Mouse (Mus musculus) stomach, embryonic 14.5 days (tissue): ENCODE results near the gene Numbl. TPM values are rescaled to one million over a fixed set of nuclear protein-coding genes. Genes with fewer than 3 reads are reported as not detected.

Experiments used
- ATAC-seq: fragments of 200-750 bp; cut with Nextera tagmentation; 2 replicates; pipeline ENCODE4 v1.8.0; 2017; ENCODE audit warnings: low read depth, moderate TSS enrichment; ENCODE audit not compliant: insufficient number of reproducible peaks, insufficient read depth, low FRiP score
- H3K27ac ChIP-seq: fragments of 300-500 bp; sonication (generic); 2 replicates; pipeline ENCODE4 v1.5.1; 2014; ENCODE audit warnings: mild to moderate bottlenecking, low read length, moderate library complexity, mixed read lengths
- H3K27me3 ChIP-seq: fragments of 300-500 bp; sonication (generic); 2 replicates; pipeline ENCODE4 v1.6.1; 2014; ENCODE audit warnings: low read length, control low read depth, mixed read lengths; ENCODE audit not compliant: control insufficient read depth, insufficient read depth
- H3K36me3 ChIP-seq: fragments of 300-500 bp; sonication (generic); 2 replicates; pipeline ENCODE4 v1.6.1; 2014; ENCODE audit warnings: mild to moderate bottlenecking, control low read depth, low read length, moderate library complexity, mixed read lengths; ENCODE audit not compliant: control insufficient read depth, insufficient read depth
- H3K4me1 ChIP-seq: fragments of 300-500 bp; sonication (generic); 2 replicates; pipeline ENCODE4 v1.6.1; 2014; ENCODE audit warnings: low read length, control low read depth, mixed read lengths; ENCODE audit not compliant: control insufficient read depth, insufficient read depth
- H3K4me2 ChIP-seq: fragments of 300-500 bp; sonication (generic); replicated peaks from 2 replicates; pipeline ENCODE4 v1.6.1; 2014; ENCODE audit warnings: low read depth, low read length, control low read depth
- H3K4me3 ChIP-seq: fragments of 300-500 bp; sonication (generic); 2 replicates; pipeline ENCODE4 v1.5.1; 2014; ENCODE audit warnings: low read depth, low read length, control low read depth
- H3K9ac ChIP-seq: fragments of 300-500 bp; sonication (generic); replicated peaks from 2 replicates; pipeline ENCODE4 v1.6.1; 2014; ENCODE audit warnings: low read depth, mild to moderate bottlenecking, control low read depth, low read length, moderate library complexity, mixed read lengths
- H3K9me3 ChIP-seq: fragments of 300-500 bp; sonication (generic); 2 replicates; pipeline ENCODE4 v1.6.1; 2016; ENCODE audit warnings: low read depth, low read length, control low read depth; ENCODE audit not compliant: control insufficient read depth
- WGBS: fragments of 180-500 bp; shearing (Covaris S2); extraction: QIAGEN DNeasy Blood & Tissue Kit; methylation state at CpG from one replicate; pipeline ENCODE4 v1.1.7; 2014; 5-methylcytosine and 5-hydroxymethylcytosine counted together
- polyA plus RNA-seq: library from polyadenylated mRNA; unstranded; fragments of >200 nt; fragmentation: Nextera tagmentation; extraction: Ambion mirVana; gene quantifications from 2 replicates; pipeline ENCODE4 v1.2.1, GENCODE M21; 2014

Gene Numbl
- polyA plus RNA-seq, 1 experiment from 2014 or later, result 15.0 TPM

DNA sequence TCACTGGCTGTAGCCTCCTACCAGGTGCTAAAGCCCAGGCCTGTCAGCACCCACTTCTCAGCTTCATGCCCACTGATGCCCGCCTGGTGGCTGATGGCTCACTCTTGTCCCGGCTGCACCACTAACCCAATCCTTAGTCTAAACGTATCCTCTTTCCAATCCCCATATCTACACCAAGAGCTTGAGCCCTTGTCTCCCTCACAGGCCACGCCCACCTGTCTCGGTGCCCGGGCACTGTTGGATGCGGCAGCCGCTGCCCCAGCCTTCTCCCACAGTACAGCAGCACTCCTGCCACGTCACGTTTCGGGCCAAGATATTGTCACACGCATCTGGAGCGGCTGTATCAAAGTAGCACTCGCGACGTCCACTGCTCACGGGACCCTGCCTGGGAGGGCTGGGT is 52.1 kb downstream of the Numbl start:
- Histone ChIP-seq H3K9ac (no peak overlapping the region), H3K4me3 (0 out of 2 replicates have a peak overlapping the region, but pooled peaks have one; percentile 5), H3K9me3 (peaks cover 8% of the 10 kb centered on the region; the same call in 1 of the 2 replicates), H3K4me1 (0 out of 2 replicates have a peak, but pooled peaks cover 13% of the 10 kb centered on the region), H3K27ac (peak overlapping the region; percentile 21; the same call in 1 of the 2 replicates), H3K4me2 (peak overlapping the region; percentile 26), H3K27me3 (no peaks in the 10 kb centered on the region), H3K36me3 (peaks cover 36% of the 10 kb centered on the region)
- WGBS, result 21% methylated on average over 17 of the region's 17 CpGs
- ATAC-seq, result peak; percentile 2; the same call in 1 of the 2 replicates

DNA sequence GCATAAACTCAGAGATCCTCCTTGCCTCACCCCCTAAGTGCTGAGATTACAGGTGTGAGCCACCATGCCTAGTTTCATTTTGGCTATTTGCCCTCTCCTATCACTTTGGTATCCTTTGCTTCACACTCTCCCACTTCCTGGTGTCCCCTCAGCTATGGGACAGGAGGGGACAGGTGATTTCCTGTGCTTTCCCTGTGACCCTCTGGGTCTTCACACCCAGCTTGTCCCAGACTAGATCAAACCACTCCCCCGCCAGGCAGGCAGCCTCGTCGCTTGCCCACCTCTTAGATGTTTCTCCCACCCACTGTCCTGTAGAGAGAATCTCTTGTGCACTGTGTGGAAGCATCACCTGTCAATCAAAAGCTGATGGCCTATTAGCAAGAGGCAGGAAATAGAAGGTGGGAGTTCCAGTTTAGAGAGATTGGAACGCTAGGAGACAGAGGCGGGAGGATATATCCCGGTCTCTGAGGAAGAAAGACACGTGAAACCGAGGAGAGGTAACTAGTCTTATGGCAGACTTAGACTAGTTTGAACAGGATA is 52.8 kb downstream of the Numbl start:
- H3K9me3 ChIP-seq, result peaks cover 8% of the 10 kb centered on the region; the same call in 1 of the 2 replicates
- H3K4me1 ChIP-seq, result 0 out of 2 replicates have a peak, but pooled peaks cover 13% of the 10 kb centered on the region
- no peak overlapping the region for H3K27ac ChIP-seq
- no peaks in the 10 kb centered on the region for H3K27me3 ChIP-seq
- no peak overlapping the region for H3K4me3 ChIP-seq
- H3K4me2 ChIP-seq, result no peak overlapping the region
- H3K36me3 ChIP-seq, result peaks cover 31% of the 10 kb centered on the region; the same call in 1 of the 2 replicates
- ATAC-seq, result no peak
- WGBS, result 57% methylated on average over 8 of the region's 8 CpGs
- H3K9ac ChIP-seq, result no peak overlapping the region

DNA sequence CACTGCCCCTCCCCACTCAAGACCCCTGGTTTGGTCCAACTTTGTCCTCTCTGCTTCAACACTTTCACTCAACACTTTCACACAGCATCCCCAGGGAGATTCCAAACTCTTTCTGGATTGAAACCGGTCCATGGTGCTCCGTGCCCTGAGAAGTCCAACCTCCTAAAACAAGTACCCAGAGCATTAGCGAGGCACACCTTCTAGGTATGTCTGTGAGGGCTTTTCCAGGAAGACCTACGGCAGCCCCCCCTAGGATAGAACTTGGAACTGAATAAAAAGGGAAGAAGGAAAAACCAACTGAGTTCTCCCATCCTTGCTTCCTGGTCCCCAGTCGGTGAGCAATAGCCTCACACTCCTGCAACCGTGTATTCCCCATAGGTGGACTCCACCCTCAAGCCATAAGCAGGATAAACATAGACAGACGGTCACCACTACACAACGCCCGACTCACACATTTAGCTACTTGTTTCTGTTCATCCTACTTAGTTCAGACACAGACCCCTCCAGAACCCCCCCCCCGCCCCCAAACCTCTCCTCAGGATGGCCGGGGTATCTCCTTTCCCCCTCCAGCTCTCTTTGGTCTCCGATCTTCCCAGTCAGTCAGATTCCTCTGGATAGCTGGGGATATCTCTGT is 53.5 kb downstream of the Numbl start:
- H3K9me3 ChIP-seq, result peaks cover 8% of the 10 kb centered on the region; the same call in 1 of the 2 replicates
- ATAC-seq, result no peak
- H3K9ac ChIP-seq, result no peak overlapping the region
- H3K27ac ChIP-seq, result no peak overlapping the region
- no peaks in the 10 kb centered on the region for H3K27me3 ChIP-seq
- no peak overlapping the region for H3K4me2 ChIP-seq
- peaks cover 28% of the 10 kb centered on the region; the same call in 1 of the 2 replicates for H3K36me3 ChIP-seq
- 90% methylated on average over 12 of the region's 12 CpGs for WGBS
- H3K4me1 ChIP-seq, result 0 out of 2 replicates have a peak, but pooled peaks cover 13% of the 10 kb centered on the region
- H3K4me3 ChIP-seq, result no peak overlapping the region

DNA sequence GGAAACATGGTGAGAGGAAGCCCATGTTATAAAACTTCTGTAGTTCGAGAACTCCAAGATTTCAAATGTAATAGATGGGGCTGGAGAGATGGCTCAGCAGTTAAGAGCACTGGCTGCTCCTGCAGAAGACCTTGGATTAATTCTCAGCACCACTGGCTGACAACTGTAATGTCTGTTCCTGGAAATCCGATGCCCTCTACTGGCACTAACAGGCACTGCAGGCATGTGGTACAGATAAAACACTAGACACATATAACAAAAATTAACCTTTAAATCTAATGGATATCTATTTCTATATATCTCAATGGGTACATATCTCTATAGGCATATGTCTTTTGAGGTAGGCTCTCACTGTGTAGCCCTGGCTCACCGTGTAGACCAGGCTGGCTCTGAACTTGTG is 56.2 kb downstream of the Numbl start:
- no peaks in the 10 kb centered on the region for H3K27me3 ChIP-seq
- H3K4me1 ChIP-seq, result 0 out of 2 replicates have a peak, but pooled peaks cover 7% of the 10 kb centered on the region
- H3K9me3 ChIP-seq, result peaks cover 8% of the 10 kb centered on the region; the same call in 1 of the 2 replicates
- H3K4me3 ChIP-seq, result no peak overlapping the region
- no peak overlapping the region for H3K4me2 ChIP-seq
- no peak for ATAC-seq
- H3K9ac ChIP-seq, result no peak overlapping the region
- WGBS, result 91% methylated on average over 3 of the region's 3 CpGs
- peaks cover 28% of the 10 kb centered on the region; the same call in 1 of the 2 replicates for H3K36me3 ChIP-seq
- no peak overlapping the region for H3K27ac ChIP-seq

DNA sequence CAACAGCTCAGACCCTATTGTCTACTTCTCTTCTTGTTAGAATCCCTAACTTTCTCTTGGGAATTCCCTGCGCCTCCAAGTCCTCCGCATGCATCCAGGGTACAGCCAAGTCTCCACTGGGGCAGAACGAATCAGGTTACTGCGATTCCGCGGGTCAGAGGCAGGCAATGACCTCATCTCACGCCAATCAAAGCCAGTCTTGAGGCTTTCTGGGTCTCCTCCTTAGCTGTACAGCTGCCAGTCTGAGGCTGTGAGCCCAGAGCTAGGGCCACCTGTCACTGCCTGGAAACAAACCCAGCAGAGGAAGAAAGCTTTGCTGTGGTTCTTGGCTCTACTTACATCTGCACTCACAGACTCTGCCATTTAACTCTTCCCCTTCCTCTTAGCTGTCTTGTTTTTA is 57.7 kb downstream of the Numbl start:
- no peaks in the 10 kb centered on the region for H3K27me3 ChIP-seq
- H3K36me3 ChIP-seq, result peaks cover 36% of the 10 kb centered on the region
- H3K9ac ChIP-seq, result no peak overlapping the region
- H3K27ac ChIP-seq, result no peak overlapping the region
- H3K9me3 ChIP-seq, result peaks cover 8% of the 10 kb centered on the region; the same call in 1 of the 2 replicates
- no peak overlapping the region for H3K4me2 ChIP-seq
- WGBS, result 56% methylated on average over 7 of the region's 7 CpGs
- no peak overlapping the region for H3K4me3 ChIP-seq
- ATAC-seq, result no peak
- no peaks in the 10 kb centered on the region for H3K4me1 ChIP-seq

DNA sequence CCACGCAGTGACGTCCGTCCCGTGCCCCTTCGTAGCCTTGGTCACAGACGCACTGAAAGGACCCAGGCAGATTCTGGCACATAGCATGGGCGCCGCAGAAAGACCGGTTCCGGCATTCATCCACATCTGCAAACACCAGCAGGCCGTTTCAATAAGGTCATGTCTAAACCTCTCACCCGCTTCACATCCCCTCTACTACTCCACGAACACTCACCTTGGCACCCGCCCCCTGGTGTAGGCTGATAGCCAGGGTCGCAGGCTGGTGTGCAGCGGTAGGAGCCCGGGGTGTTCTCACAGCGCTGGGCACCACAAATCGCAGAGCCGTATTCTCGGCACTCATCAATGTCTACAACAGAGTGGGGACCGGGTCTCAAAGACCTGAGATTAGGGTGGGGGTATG is 61.2 kb downstream of the Numbl start:
- Histone ChIP-seq H3K36me3 (peaks cover 38% of the 10 kb centered on the region), H3K9ac (no peak overlapping the region), H3K4me3 (no peak overlapping the region), H3K27me3 (no peaks in the 10 kb centered on the region), H3K27ac (no peak overlapping the region), H3K4me2 (no peak overlapping the region), H3K9me3 (peaks cover 2% of the 10 kb centered on the region; the same call in 1 of the 2 replicates), H3K4me1 (no peaks in the 10 kb centered on the region)
- WGBS, result 90% methylated on average over 22 of the region's 22 CpGs
- no peak for ATAC-seq

DNA sequence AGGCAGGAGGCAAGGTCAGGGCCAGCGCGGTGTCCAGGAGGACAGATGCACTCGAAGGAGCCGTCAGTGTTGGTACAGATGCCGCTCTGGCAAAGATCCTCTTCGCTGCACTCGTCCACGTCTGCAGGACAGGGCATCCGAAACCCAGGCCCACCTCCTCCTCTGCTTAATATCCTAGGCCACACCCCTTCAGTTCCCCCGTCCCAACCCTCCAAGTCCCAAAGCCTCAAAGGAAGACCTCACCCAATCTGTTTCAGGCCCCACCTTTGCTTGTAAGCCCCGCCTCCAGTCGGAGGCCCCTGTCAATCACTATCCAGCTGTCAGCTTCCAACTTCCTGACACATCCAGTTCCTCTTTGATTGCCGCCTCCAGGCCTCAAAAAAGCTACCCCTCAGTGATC is 64.1 kb downstream of the Numbl start:
- 34% methylated on average over 13 of the region's 13 CpGs for WGBS
- H3K4me1 ChIP-seq, result peaks cover 13% of the 10 kb centered on the region; the same call in 1 of the 2 replicates
- H3K9ac ChIP-seq, result no peak overlapping the region
- H3K4me3 ChIP-seq, result no peak overlapping the region
- ATAC-seq, result no peak
- no peak overlapping the region for H3K4me2 ChIP-seq
- 0 out of 2 replicates have a peak, but pooled peaks cover 4% of the 10 kb centered on the region for H3K27me3 ChIP-seq
- H3K27ac ChIP-seq, result no peak overlapping the region
- no peaks in the 10 kb centered on the region for H3K9me3 ChIP-seq
- peaks cover 51% of the 10 kb centered on the region for H3K36me3 ChIP-seq

DNA sequence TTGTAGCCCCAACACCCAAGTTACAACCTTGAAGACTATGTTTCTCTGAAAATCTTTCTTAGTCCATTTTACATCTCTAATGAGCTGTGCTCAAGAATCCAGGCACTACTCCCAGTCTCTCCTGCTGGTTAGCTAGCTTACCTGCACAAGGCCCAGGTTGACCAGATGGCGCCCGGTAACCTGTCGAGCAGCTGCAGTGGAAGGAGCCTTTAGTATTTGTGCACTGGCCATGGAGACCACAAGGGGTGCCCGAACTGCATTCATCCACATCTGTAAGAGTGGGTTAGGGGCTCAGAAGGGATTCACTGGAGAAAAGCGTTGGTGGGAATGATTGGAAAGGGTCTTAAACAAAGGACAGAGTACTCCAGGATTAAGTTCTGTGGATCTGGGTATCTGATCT is 64.8 kb downstream of the Numbl start:
- H3K4me1 ChIP-seq, result peaks cover 13% of the 10 kb centered on the region; the same call in 1 of the 2 replicates
- no peak overlapping the region for H3K9ac ChIP-seq
- no peak for ATAC-seq
- no peaks in the 10 kb centered on the region for H3K9me3 ChIP-seq
- no peak overlapping the region for H3K4me3 ChIP-seq
- no peak overlapping the region for H3K4me2 ChIP-seq
- 0 out of 2 replicates have a peak, but pooled peaks cover 4% of the 10 kb centered on the region for H3K27me3 ChIP-seq
- no peak overlapping the region for H3K27ac ChIP-seq
- WGBS, result 91% methylated on average over 5 of the region's 5 CpGs
- H3K36me3 ChIP-seq, result peaks cover 52% of the 10 kb centered on the region
